Mouse (Mus musculus): ENCODE results near the gene Nrap. TPM values are rescaled to one million over a fixed set of nuclear protein-coding genes. Genes with fewer than 3 reads are reported as not detected.

Gene Nrap
- polyA plus RNA-seq, 1 experiment from 2014 or later = 0.22 TPM

DNA sequence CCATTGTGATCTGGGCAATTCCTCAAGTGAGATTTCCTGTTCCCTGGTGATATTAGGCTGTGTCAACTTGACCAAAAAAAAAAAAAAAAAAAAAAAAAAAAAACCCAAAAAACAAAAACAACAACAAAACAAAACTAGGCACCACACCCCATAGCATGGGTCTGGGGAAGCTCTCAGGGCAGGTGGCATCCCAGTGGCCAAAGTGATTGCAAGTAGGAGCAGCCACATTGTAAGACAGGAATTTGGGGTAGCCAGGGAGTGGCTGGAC is 8.6 kb upstream of the Nrap start:
- Histone ChIP-seq H3K36me3 (ENCODE audit: control insufficient read depth, insufficient read depth) (0 out of 2 replicates have a peak, but pooled peaks cover 2% of the 10 kb centered on the region), H3K27ac (ENCODE audit: low read depth, low read length) (peak overlapping the region; percentile 96; the same call in 1 of the 2 replicates), H3K4me1 (replicated peaks; ENCODE audit: control insufficient read depth, insufficient read depth, low read length) (0 out of 2 replicates have a peak, but pooled peaks cover 6% of the 10 kb centered on the region), H3K4me3 (ENCODE audit: low read depth, low read length) (no peak overlapping the region), H3K27me3 (replicated peaks; ENCODE audit: control insufficient read depth, insufficient read depth, low read length) (no peaks in the 10 kb centered on the region), H3K9ac (ENCODE audit: low read depth, low read length) (no peak overlapping the region), H3K9me3 (ENCODE audit: control insufficient read depth) (no peaks in the 10 kb centered on the region), H3K4me2 (replicated peaks; ENCODE audit: low read depth) (peak overlapping the region; percentile 80)
- ATAC-seq = no peak
- TF ChIP-seq CTCF (IDR thresholded peaks at IDR 0.05; ENCODE audit: low read depth) = no peak

DNA sequence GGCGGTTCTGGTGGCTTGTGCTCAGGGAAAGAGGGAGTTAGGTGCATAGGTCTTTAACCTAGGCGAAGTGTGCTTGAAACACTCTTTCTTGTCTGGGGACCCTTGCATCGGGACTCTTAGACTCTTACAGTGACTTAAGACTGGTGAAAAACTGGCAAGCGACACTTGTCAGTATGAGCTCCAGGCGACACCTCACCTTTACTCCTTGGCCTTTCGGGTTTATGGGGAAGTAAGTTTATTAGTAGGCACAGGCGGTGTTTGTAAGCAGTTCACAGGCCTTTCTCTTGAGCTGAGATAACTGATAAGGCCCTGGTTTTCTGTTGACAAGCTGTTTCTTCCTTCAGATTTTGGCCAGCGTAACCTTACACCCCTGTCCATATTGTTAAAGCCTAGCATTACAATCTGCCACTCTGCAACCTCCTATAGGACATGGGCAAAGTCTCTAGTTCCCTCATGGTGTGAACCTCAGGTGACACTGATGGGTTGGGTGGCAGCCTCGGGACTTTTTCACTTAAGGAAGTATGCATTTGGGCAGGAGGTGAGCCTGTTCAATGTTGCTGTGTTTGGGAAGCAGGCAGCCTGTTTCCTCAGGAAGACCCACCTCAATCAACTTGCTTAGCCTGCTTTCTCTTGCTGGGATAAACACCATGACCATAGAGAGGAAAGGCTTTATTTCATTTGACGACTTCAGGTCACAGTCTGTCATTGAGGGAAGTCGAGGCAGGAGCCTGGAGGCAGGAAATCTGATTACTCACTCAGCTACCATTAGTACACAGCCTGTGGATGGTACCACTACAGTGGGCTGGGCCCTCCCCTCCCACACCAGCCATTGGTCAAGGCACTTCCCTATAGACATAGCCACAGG is 8.1 kb upstream of the Nrap start:
- no peak for TF ChIP-seq CTCF (IDR thresholded peaks at IDR 0.05; ENCODE audit: low read depth)
- H3K9ac ChIP-seq (ENCODE audit: low read depth, low read length) = peak overlapping the region; percentile 72
- 24% methylated on average over 11 of the region's 11 CpGs for WGBS

GRCm38 (mm10) chr19:56396669-56397621 is 7.1 kb upstream of the Nrap start, which contains the start of gene Casp7:
Gene Casp7 (plus strand): TSS chr19:56397129.
- H3K27me3 ChIP-seq (replicated peaks; ENCODE audit: control insufficient read depth, insufficient read depth, low read length) = no peaks in the 10 kb centered on the region
- 0 out of 2 replicates have a peak, but pooled peaks cover 11% of the 10 kb centered on the region for H3K4me1 ChIP-seq (replicated peaks; ENCODE audit: control insufficient read depth, insufficient read depth, low read length)
- H3K4me3 ChIP-seq (ENCODE audit: low read depth, low read length) = peak within 1 kb of the TSS; percentile 66
- H3K36me3 ChIP-seq (ENCODE audit: control insufficient read depth, insufficient read depth) = no peaks in the 10 kb centered on the region
- ATAC-seq = peak; percentile 34
- peak within 1 kb of the TSS; percentile 96 for H3K27ac ChIP-seq (ENCODE audit: low read depth, low read length)
- WGBS = 1% methylated on average over 77 of the region's 78 CpGs
- no peaks in the 10 kb centered on the region for H3K9me3 ChIP-seq (ENCODE audit: control insufficient read depth)
- peak within 1 kb of the TSS; percentile 72 for H3K9ac ChIP-seq (ENCODE audit: low read depth, low read length)
- TF ChIP-seq CTCF (IDR thresholded peaks at IDR 0.05; ENCODE audit: low read depth) = no peak
- H3K4me2 ChIP-seq (replicated peaks; ENCODE audit: low read depth) = peak within 1 kb of the TSS; percentile 80

More for the DNA sequence above, 8.1 kb upstream of the Nrap start:
- peak overlapping the region; percentile 80 for H3K4me2 ChIP-seq (replicated peaks; ENCODE audit: low read depth)
- peak overlapping the region; percentile 66 for H3K4me3 ChIP-seq (ENCODE audit: low read depth, low read length)
- H3K36me3 ChIP-seq (ENCODE audit: control insufficient read depth, insufficient read depth) = no peaks in the 10 kb centered on the region
- 0 out of 2 replicates have a peak, but pooled peaks cover 6% of the 10 kb centered on the region for H3K4me1 ChIP-seq (replicated peaks; ENCODE audit: control insufficient read depth, insufficient read depth, low read length)
- no peaks in the 10 kb centered on the region for H3K9me3 ChIP-seq (ENCODE audit: control insufficient read depth)
- peak overlapping the region; percentile 96 for H3K27ac ChIP-seq (ENCODE audit: low read depth, low read length)
- H3K27me3 ChIP-seq (replicated peaks; ENCODE audit: control insufficient read depth, insufficient read depth, low read length) = no peaks in the 10 kb centered on the region
- peak; percentile 29 for ATAC-seq

DNA sequence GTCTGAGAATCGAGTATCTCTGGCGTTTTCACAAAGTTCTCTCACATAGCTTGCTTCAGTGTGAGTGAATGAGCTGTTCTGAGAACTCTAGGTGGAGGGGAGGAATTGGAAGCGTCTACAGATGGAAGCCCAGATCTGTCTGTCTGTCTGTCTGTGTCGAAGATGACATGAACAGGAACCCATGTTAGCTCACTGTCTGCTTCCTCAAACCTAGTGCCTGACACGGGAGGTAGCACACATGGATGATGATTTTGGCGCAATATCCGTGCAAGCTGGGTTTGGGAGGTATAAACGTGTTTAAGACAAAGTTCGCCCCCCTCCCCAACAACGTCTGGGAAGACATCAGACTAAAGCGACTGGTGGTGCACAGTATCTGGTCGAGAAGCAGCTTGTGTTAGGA is 6.4 kb upstream of the Nrap start:
- WGBS = 42% methylated on average over 12 of the region's 12 CpGs
- H3K27me3 ChIP-seq (replicated peaks; ENCODE audit: control insufficient read depth, insufficient read depth, low read length) = no peaks in the 10 kb centered on the region
- ATAC-seq = no peak

GRCm38 (mm10) chr19:56395183-56395935 is 5.5 kb upstream of the Nrap start:
- peaks cover 14% of the 10 kb centered on the region; the same call in 1 of the 2 replicates for H3K4me1 ChIP-seq (replicated peaks; ENCODE audit: control insufficient read depth, insufficient read depth, low read length)
- TF ChIP-seq CTCF (IDR thresholded peaks at IDR 0.05; ENCODE audit: low read depth) = no peak
- WGBS = 84% methylated on average over 16 of the region's 16 CpGs
- H3K36me3 ChIP-seq (ENCODE audit: control insufficient read depth, insufficient read depth) = no peaks in the 10 kb centered on the region
- H3K27me3 ChIP-seq (replicated peaks; ENCODE audit: control insufficient read depth, insufficient read depth, low read length) = no peaks in the 10 kb centered on the region
- H3K9ac ChIP-seq (ENCODE audit: low read depth, low read length) = no peak overlapping the region
- H3K4me2 ChIP-seq (replicated peaks; ENCODE audit: low read depth) = no peak overlapping the region
- ATAC-seq = no peak
- H3K4me3 ChIP-seq (ENCODE audit: low read depth, low read length) = no peak overlapping the region
- H3K27ac ChIP-seq (ENCODE audit: low read depth, low read length) = no peak overlapping the region
- H3K9me3 ChIP-seq (ENCODE audit: control insufficient read depth) = no peaks in the 10 kb centered on the region

More for the DNA sequence above, 6.4 kb upstream of the Nrap start:
- peaks cover 14% of the 10 kb centered on the region; the same call in 1 of the 2 replicates for H3K4me1 ChIP-seq (replicated peaks; ENCODE audit: control insufficient read depth, insufficient read depth, low read length)
- H3K9me3 ChIP-seq (ENCODE audit: control insufficient read depth) = no peaks in the 10 kb centered on the region
- H3K4me3 ChIP-seq (ENCODE audit: low read depth, low read length) = peak overlapping the region; percentile 66
- H3K4me2 ChIP-seq (replicated peaks; ENCODE audit: low read depth) = peak overlapping the region; percentile 80
- H3K36me3 ChIP-seq (ENCODE audit: control insufficient read depth, insufficient read depth) = no peaks in the 10 kb centered on the region
- no peak overlapping the region; the same call in 1 of the 2 replicates for H3K9ac ChIP-seq (ENCODE audit: low read depth, low read length)
- no peak for TF ChIP-seq CTCF (IDR thresholded peaks at IDR 0.05; ENCODE audit: low read depth)
- H3K27ac ChIP-seq (ENCODE audit: low read depth, low read length) = no peak overlapping the region
